Mouse (Mus musculus): Measurements from ENCODE around the gene Ctnnd2.

Gene Ctnnd2

GRCm38 (mm10) chr15:30268822-30269221 lies 96.4 kb downstream of the Ctnnd2 start:
- DNase-seq: no peak

DNA sequence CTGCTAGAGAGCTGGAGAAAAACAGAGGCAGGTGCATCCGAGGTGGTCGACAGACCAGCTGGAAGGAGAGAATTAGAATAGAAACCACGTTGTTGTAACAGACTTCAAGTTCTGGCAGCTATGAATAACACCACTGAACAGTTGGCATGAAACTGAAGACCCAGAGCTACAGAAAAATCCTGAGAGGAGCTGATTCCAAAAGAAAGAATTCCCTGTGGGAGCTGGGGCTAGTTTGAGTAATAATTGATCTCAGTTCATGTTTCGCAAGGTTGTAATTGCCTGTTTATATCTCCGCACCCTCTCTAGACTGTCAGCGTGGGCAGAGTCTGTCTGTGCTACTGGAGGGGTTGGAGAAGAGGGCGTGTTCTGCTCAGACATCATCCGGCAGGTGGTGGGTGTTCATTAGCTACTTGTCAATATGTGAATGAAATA lies 98.8 kb downstream of the Ctnnd2 start:
- no peak for DNase-seq

- peak; percentile 31 to 34 for DNase-seq
Measured at GRCm38 (mm10) chr15:30272326-30272725, 99.9 kb downstream of the Ctnnd2 start.

DNA sequence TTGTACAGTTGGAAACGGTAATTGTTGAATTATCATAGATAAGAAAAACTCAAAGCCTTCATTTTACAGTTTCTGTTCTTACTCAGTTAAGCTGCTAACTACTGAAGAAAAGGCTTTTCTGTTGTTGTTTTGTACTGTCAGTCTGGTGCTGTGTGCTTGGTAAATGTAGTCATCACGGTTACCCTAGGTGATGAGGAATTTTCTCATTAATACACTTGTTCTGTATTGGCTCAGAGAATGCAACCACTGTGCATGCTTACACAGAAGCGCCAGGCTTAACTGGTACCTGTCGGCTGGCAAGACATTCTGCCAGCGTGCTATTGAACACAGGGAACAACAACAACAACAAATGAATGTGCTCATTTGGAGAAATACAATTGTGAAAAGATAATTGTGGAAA lies 103.3 kb downstream of the Ctnnd2 start:
- no peak for DNase-seq

- DNase-seq: no peak
Measured at GRCm38 (mm10) chr15:30276691-30277090, 104.3 kb downstream of the Ctnnd2 start.

DNA sequence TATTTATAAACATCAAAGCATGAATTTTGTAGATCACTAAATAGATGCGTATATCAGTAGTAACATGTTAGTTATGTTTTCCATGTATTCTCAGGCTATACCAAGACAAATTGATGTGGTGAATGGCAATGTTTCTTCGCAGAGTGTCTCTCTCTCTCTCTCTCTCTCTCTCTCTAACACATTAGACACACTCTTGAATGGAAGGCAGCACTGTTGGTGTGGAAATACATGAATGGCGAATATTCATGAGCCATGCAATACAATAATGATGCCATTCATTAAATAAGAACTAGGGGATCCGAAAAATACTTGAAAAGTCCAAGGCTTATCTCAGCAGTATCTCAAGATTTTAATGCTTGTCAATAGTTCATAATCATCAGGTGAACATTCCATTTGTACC lies 106.2 kb downstream of the Ctnnd2 start:
- no peak for DNase-seq

GRCm38 (mm10) chr15:30285572-30286244 lies 113.3 kb downstream of the Ctnnd2 start:
- DNase-seq: peak; percentile 61

DNA sequence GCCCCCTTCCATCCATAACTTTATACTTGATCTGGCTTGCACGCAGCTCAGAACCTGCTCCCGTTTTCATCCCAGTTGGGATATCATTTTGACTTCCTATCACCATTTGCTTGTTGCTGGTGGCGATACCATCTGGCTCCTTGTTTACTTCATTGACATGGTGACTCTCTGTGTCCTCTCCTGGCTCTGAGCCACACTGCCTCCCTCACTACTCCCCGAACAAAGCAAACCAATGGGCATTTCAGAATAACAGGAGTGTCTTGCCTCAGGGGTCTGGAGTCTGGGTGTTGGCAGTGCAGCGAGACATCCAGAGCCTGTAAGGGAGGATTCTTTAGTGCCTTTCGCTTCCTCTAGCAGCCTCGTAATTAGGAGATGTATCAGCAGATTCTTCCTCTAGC lies 113.9 kb downstream of the Ctnnd2 start:
- DNase-seq: peak; percentile 79 to 81

DNA sequence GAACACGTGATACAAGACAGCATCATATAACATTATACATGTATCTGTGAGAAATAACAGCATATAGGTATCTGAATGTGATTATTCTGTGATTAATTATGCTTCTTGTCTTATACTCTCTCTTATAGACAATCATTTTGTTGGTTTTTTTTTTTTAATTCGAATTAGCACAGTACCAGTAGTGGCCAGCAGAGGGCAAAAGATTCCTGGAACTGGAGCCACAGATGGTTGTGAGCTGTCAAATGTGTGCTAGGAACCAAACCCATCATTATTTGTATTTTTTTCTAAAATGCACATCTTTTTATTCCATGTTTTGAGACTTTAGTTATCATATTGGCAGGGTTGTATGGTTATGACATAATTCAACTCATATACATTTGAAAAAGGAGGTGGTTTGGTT lies 130.4 kb downstream of the Ctnnd2 start:
- DNase-seq: no peak

DNA sequence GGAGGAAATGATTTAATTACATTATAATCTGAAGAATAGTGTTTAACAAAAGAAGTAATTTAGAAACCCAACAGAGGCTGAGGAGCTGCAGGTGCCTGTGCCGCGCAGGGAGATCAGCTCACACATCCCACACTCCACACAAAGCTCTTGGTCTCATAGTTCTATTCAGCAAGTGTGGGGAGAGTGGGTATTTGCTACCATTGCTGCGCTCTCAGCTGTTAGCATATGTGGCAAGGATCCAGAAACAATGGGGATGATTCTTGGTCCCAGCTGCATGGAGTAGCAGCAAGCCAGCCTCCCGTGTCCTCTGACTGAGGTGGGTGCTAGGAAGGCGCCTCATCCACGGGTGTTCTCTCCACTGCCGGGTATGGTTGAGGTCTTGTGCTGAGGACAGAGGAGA lies 134.0 kb downstream of the Ctnnd2 start:
- DNase-seq: no peak

GRCm38 (mm10) chr15:30322543-30322942 lies 150.2 kb downstream of the Ctnnd2 start:
- DNase-seq: no peak

DNA sequence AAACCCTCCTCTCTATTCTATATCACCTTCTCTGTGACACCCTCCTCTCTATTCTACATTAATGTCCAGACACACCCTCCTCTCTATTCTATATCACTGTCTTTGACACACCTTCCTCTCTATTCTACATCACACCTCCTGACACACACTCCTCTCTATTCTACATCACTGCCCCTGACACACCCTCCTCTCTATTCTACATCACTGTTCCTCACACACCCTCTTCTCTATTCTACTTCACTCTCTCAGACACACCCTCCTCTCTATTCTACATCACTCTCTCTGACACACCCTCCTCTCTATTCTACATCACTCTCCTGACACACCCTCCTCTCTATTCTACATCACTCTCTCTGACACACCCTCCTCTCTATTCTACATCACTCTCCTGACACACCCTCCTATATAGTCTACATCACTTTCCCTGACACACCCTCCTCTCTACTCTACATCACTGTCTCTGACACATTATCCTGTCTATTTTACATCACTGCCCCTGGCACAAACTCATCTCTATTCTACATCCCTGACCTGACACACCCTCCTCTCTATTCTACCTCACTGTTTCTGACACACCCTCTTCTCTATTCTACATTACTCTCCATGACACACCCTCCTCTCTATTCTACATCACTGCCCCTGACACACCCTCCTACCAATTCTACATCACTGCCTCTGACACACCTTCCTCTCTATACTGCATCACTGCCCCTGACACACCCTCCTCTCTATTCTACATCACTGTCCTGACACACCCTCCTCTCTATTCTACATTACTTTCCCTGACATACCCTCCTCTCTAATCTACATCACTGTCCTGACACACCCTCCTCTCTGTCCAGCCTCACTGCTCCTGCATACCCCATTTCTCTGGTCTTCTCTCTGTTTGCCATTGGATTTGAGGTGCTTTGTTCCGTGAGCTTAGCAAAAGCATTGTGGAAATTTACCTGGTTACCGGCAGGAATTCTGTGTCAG lies 161.2 kb downstream of the Ctnnd2 start:
- DNase-seq: no peak

- no peak for DNase-seq
Measured at GRCm38 (mm10) chr15:30338585-30339197, 166.3 kb downstream of the Ctnnd2 start.

- no peak for DNase-seq
Measured at GRCm38 (mm10) chr15:30345754-30346153, 173.4 kb downstream of the Ctnnd2 start.

DNA sequence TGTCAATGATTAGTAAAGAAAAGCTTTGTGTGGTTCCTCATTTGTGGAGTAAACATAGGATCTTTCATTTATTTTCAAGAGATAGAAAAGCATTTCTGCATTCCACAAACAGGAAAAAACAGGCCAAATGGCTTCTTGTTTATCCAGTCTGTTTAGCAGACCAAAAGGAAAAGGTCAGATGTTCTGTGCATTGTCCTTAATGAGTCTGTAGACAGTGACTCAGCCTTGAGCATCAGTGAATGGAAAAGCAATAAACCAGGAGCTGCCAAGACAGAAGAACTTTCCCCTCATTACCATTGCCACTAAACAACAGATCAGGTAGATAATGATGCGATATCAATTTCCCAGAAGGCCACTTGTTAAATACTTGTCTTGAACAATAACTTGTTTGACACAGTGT lies 192.1 kb downstream of the Ctnnd2 start:
- no peak for DNase-seq

DNA sequence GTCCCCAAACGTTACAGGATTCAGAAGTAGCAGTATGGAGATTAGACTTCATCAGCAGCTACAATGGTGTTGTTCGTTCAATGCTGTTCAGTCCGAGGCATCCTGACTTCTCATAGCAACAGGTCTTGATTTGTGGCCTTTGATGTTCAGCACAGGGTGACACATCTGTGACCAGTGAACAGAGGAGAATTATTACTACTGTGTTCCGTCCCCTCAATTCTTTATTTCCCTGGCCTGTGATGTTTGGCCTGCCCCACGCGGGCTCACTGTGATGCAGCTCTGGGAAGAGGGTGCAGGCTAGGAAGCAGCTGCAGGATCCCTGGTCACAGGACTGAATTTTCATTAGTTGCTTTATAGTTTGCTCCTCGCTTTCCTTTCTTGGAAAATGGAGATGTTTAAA lies 197.6 kb downstream of the Ctnnd2 start:
- no peak for DNase-seq

DNA sequence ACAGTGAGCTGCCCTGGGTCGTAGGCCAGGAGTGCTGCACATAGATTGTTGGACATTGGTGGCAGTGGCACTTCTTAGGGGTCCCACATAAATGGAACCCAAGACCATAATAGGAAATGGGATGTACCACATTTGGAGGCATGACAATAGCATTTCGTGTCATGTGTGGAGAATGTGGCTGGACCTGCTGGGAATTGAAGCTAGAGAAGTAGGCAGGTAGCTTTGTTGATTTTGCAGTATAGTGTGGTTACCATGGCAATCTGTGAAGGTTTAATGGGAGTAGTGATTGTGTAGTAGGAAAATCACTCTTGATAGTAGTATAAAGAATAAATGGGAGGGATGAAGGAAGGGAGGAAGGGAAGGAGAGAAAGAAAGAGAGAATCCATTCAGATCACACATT lies 198.8 kb downstream of the Ctnnd2 start:
- no peak for DNase-seq

GRCm38 (mm10) chr15:30373654-30374215 lies 201.3 kb downstream of the Ctnnd2 start:
- peak in 1 of 2 experiments; percentile 22 for DNase-seq

- DNase-seq: no peak
Measured at GRCm38 (mm10) chr15:30374907-30375306, 202.5 kb downstream of the Ctnnd2 start.

- no peak for DNase-seq
Measured at GRCm38 (mm10) chr15:30383075-30383842, 210.9 kb downstream of the Ctnnd2 start.

DNA sequence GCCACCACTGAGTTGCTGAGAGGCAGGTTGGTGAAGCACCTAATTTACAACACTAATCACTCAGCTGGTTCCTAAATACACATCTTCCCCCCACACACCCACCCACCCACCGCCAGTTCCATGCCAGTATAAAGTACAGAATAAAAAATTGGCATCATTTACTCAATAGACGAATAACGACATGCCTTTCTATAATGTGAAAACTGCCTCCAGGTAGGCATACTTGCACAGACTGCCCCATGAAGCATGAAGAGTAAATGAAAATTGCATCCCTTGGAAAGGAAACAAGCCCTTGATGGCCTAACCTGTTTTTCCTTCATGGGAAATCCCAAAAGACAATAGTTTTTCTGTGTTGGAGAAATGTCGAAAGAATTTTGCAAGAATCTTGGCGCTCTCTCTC lies 212.0 kb downstream of the Ctnnd2 start:
- DNase-seq: no peak

DNA sequence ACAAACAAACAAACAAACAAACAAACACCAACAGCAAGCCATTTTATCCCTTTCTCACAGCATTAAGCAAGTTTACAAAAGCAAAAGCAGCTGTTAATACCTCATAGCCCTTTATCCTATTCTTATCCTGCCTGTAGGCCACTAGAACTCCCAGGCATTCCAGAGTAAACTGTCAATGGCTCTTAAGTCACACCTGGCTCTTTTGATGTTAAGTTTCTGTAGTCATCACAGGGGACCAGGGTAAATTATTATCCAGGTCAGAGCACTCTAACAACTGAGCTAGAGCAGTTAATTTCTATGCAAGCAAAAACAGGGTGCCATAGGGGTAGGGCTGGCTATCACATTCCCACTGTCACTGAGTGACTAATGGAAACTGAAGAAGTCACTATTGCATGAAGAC lies 214.1 kb downstream of the Ctnnd2 start:
- DNase-seq: no peak
